Mouse (Mus musculus): ENCODE measurements around the gene Lrrc30. TPM values are rescaled to one million over a fixed set of nuclear protein-coding genes. Genes with fewer than 3 reads are reported as not detected.

Lrrc30 gene
- not detected in 2 replicates for polyA plus RNA-seq (2012; rRNA removed)

DNA sequence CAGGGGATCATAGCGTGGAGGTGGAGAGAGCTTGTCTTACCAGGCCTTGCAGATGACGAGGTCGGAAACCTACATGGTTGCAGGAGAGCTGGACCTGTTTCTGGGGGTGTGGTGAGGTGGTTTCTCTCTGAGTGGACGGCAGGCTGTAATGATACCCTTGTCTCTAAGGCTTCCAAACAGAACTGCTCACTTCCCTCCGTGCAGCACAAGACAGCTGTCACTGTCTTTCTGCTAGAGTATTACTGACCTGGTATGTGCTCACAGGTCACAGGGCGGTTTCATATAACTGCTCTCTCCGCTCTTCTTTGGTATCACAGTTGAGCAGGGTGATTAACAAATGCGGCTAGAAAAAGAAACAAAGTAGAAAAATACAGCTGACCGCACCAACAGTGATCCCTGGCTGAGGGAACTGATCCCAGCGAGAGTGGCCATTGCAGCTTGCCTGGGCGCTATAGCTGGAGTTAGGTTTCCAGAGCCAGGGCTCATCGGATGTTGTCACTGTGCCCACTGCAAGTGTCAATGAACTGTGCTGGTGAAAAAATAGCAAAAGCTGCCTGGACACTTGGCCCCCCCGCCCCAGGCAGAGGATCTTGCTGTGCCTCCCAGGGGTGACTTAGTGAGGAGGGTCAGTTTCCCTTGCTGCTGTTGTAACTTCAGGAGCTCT is at the start of gene Lrrc30:
Lrrc30 (minus strand) TSS at position 48 of the 664 bp plus-strand sequence.

Other genes starting within 250 kb of the Lrrc30 start
- gene Lama1, start 64.5 kb upstream of the Lrrc30 start, polyA plus RNA-seq (2012; rRNA removed), result 2.5 and 3.3 TPM in 2 replicates